Mouse (Mus musculus) adrenal gland, adult 2 months (tissue): ENCODE measurements around the gene Clcn2. TPM values are rescaled to one million over a fixed set of nuclear protein-coding genes. Genes with fewer than 3 reads are reported as not detected.

ENCODE experiments used
- DNase-seq: peaks from one replicate; pipeline ENCODE4 v3.0.0; 2021
- polyA plus RNA-seq: library from polyadenylated mRNA; depleted of rRNA; stranded (reverse); fragments of >200 nt; gene quantifications from 2 replicates; pipeline ENCODE4 v1.2.3, GENCODE M21; 2012; rRNA removed
- total RNA-seq, 2 experiments: library from RNA; stranded (reverse); gene quantifications; 2 replicates each; pipeline ENCODE4 v1.2.3; 2021

Clcn2 gene
- total and polyA plus RNA-seq, 3 experiments: 24.5 to 282 (median 60.5) TPM

GRCm38 (mm10) chr16:20657661-20658060 lies 59.9 kb downstream of the Clcn2 start:
- DNase-seq: no peak

GRCm38 (mm10) chr16:20653315-20653714 lies 64.2 kb downstream of the Clcn2 start:
- no peak for DNase-seq

Other genes starting within 250 kb of the Clcn2 start
- gene Eif2b5, start 218.9 kb downstream of the Clcn2 start, total RNA-seq: 10 to 100 TPM; 50.2 to 67.1 TPM
- 18.4 and 20.7 TPM in 2 replicates for gene Eif2b5, start 218.9 kb downstream of the Clcn2 start, polyA plus RNA-seq
- gene Dvl3, start 200.8 kb downstream of the Clcn2 start, total RNA-seq: 10 to 100 TPM; 32.3 to 45.5 TPM
- gene Dvl3, start 200.8 kb downstream of the Clcn2 start, polyA plus RNA-seq: 43.7 and 52.2 TPM in 2 replicates
- 100 to 1,000 TPM; 276 to 366 TPM for gene Ap2m1, start 182.3 kb downstream of the Clcn2 start, total RNA-seq
- gene Ap2m1, start 182.3 kb downstream of the Clcn2 start, polyA plus RNA-seq: 282 and 345 TPM in 2 replicates
- gene Abcf3, start 169.2 kb downstream of the Clcn2 start, total RNA-seq: 100 to 1,000 TPM in 1 of 2 experiments, 10 to 100 TPM in 1; 84.6 to 106 TPM
- gene Abcf3, start 169.2 kb downstream of the Clcn2 start, polyA plus RNA-seq: 27.6 and 27.7 TPM in 2 replicates
- 1 to 10 TPM; 1.3 to 1.4 TPM for gene Vwa5b2, start 128.3 kb downstream of the Clcn2 start, total RNA-seq
- 3.7 and 5.9 TPM in 2 replicates for gene Vwa5b2, start 128.3 kb downstream of the Clcn2 start, polyA plus RNA-seq
- gene Eef1akmt4, start 106.2 kb downstream of the Clcn2 start, total RNA-seq: 1 to 10 TPM; 9.2 to 9.5 TPM
- 9.2 and 10.4 TPM in 2 replicates for gene Eef1akmt4, start 106.2 kb downstream of the Clcn2 start, polyA plus RNA-seq
- not detected for gene Gm49333, start 106.1 kb downstream of the Clcn2 start, total RNA-seq
- gene Gm49333, start 106.1 kb downstream of the Clcn2 start, polyA plus RNA-seq: not detected in 2 replicates
- gene Alg3, start 106.0 kb downstream of the Clcn2 start, total RNA-seq: 10 to 100 TPM; 28.9 to 37.1 TPM
- gene Alg3, start 106.0 kb downstream of the Clcn2 start, polyA plus RNA-seq: 32.3 and 47.0 TPM in 2 replicates
- gene Camk2n2, start 96.5 kb downstream of the Clcn2 start, total RNA-seq: 10 to 100 TPM; 36.8 to 56.4 TPM
- gene Camk2n2, start 96.5 kb downstream of the Clcn2 start, polyA plus RNA-seq: 33.3 and 42.3 TPM in 2 replicates
- gene Ece2, start 87.9 kb downstream of the Clcn2 start, total RNA-seq: 10 to 100 TPM in 1 of 2 experiments, 1 to 10 TPM in 1; 9.3 to 18.8 TPM
- 2.3 and 5.0 TPM in 2 replicates for gene Ece2, start 87.9 kb downstream of the Clcn2 start, polyA plus RNA-seq
- 100 to 1,000 TPM; 215 to 285 TPM for gene Psmd2, start 66.1 kb downstream of the Clcn2 start, total RNA-seq
- 38.1 and 43.8 TPM in 2 replicates for gene Psmd2, start 66.1 kb downstream of the Clcn2 start, polyA plus RNA-seq
- gene Eif4g1, start 49.4 kb downstream of the Clcn2 start, total RNA-seq: 100 to 1,000 TPM; 368 to 454 TPM
- gene Eif4g1, start 49.4 kb downstream of the Clcn2 start, polyA plus RNA-seq: 486 and 565 TPM in 2 replicates
- gene Fam131a, start 24.5 kb downstream of the Clcn2 start, total RNA-seq: 10 to 100 TPM; 10.3 to 13.3 TPM
- 24.9 and 29.4 TPM in 2 replicates for gene Fam131a, start 24.5 kb downstream of the Clcn2 start, polyA plus RNA-seq
- gene Polr2h, start 81 bp downstream of the Clcn2 start, total RNA-seq: 10 to 100 TPM; 31.2 to 45.2 TPM
- gene Polr2h, start 81 bp downstream of the Clcn2 start, polyA plus RNA-seq: 9.3 and 9.5 TPM in 2 replicates
- gene Chrd, start 15.4 kb upstream of the Clcn2 start, total RNA-seq: 10 to 100 TPM in 1 of 2 experiments, 1 to 10 TPM in 1; 9.1 to 19.3 TPM
- 41.4 and 43.5 TPM in 2 replicates for gene Chrd, start 15.4 kb upstream of the Clcn2 start, polyA plus RNA-seq
- 1 to 10 TPM; 1.2 to 6.4 TPM for gene Thpo, start 16.8 kb upstream of the Clcn2 start, total RNA-seq
- 9.7 and 15.3 TPM in 2 replicates for gene Thpo, start 16.8 kb upstream of the Clcn2 start, polyA plus RNA-seq